Mouse (Mus musculus): ENCODE data around the gene Gm28035. TPM values are rescaled to one million over a fixed set of nuclear protein-coding genes. Genes with fewer than 3 reads are reported as not detected.

The Gm28035 gene
- polyA plus RNA-seq, 1 experiment, result 1.5 TPM

- TF ChIP-seq CTCF (IDR thresholded peaks at IDR 0.05; ENCODE audit: low read depth, low read length) (no peak), EP300 (IDR thresholded peaks at IDR 0.05; ENCODE audit: insufficient read depth, low read depth, low read length) (no peak), POLR2A (IDR thresholded peaks at IDR 0.05; ENCODE audit: insufficient read depth, low read length) (no peak)
- no peaks in the 10 kb centered on the region for H3K4me1 ChIP-seq (ENCODE audit: control insufficient read depth, insufficient read depth, low read length)
These were observed 28.2 kb upstream of the Gm28035 start for GRCm38 (mm10) chr2:30212169-30212545.

DNA sequence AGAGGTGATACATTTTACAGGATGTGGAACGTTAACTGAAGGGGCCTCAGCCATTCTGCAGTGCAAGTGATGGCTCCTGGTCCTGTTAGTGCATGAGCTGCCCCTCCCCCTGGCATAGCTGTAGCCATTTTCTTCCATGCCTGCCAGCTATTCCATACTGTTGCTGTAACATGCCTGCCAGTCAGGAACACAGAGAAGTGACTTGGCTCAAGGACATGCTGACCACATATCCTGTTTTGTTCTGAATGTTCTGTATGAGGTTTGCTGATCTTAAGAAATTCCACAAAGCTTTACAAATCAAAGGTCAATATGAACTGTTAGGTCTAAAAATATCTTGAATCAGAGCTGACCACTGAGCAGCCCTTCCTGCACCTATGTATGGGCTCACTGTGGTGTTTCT is 27.4 kb upstream of the Gm28035 start:
- H3K36me3 ChIP-seq (ENCODE audit: control insufficient read depth, insufficient read depth, low read length, poor library complexity, severe bottlenecking), result no peaks in the 10 kb centered on the region
- no peaks in the 10 kb centered on the region for H3K27me3 ChIP-seq (ENCODE audit: control insufficient read depth, insufficient read depth, low read length, poor library complexity, severe bottlenecking)
- peaks cover 14% of the 10 kb centered on the region for H3K9me3 ChIP-seq (replicated peaks; ENCODE audit: control insufficient read depth, insufficient read depth, low read length, poor library complexity, severe bottlenecking)
- no peak overlapping the region for H3K9ac ChIP-seq (ENCODE audit: low read depth, poor library complexity, severe bottlenecking)
- TF ChIP-seq EP300 (IDR thresholded peaks at IDR 0.05; ENCODE audit: insufficient read depth, low read depth, low read length) (no peak), POLR2A (IDR thresholded peaks at IDR 0.05; ENCODE audit: insufficient read depth, low read length) (no peak), CTCF (IDR thresholded peaks at IDR 0.05; ENCODE audit: low read depth, low read length) (no peak)
- no peaks in the 10 kb centered on the region for H3K4me1 ChIP-seq (ENCODE audit: control insufficient read depth, insufficient read depth, low read length)
- no peak overlapping the region for H3K27ac ChIP-seq (ENCODE audit: insufficient read depth, low read length)
- no peak overlapping the region for H3K4me3 ChIP-seq (ENCODE audit: low read depth, low read length)

More at GRCm38 (mm10) chr2:30212169-30212545, 28.2 kb upstream of the Gm28035 start:
- Histone ChIP-seq H3K4me3 (ENCODE audit: low read depth, low read length) (no peak overlapping the region), H3K27me3 (ENCODE audit: control insufficient read depth, insufficient read depth, low read length, poor library complexity, severe bottlenecking) (no peaks in the 10 kb centered on the region), H3K9ac (ENCODE audit: low read depth, poor library complexity, severe bottlenecking) (no peak overlapping the region), H3K27ac (ENCODE audit: insufficient read depth, low read length) (no peak overlapping the region), H3K36me3 (ENCODE audit: control insufficient read depth, insufficient read depth, low read length, poor library complexity, severe bottlenecking) (no peaks in the 10 kb centered on the region), H3K9me3 (replicated peaks; ENCODE audit: control insufficient read depth, insufficient read depth, low read length, poor library complexity, severe bottlenecking) (peaks cover 7% of the 10 kb centered on the region; the same call in 1 of the 2 replicates)

GRCm38 (mm10) chr2:30214745-30215144 is 25.6 kb upstream of the Gm28035 start:
- H3K4me1 ChIP-seq (ENCODE audit: control insufficient read depth, insufficient read depth, low read length), result no peaks in the 10 kb centered on the region
- H3K9ac ChIP-seq (ENCODE audit: low read depth, poor library complexity, severe bottlenecking), result no peak overlapping the region
- TF ChIP-seq POLR2A (IDR thresholded peaks at IDR 0.05; ENCODE audit: insufficient read depth, low read length) (no peak), EP300 (IDR thresholded peaks at IDR 0.05; ENCODE audit: insufficient read depth, low read depth, low read length) (no peak), CTCF (IDR thresholded peaks at IDR 0.05; ENCODE audit: low read depth, low read length) (no peak)
- no peak overlapping the region for H3K4me3 ChIP-seq (ENCODE audit: low read depth, low read length)
- H3K9me3 ChIP-seq (replicated peaks; ENCODE audit: control insufficient read depth, insufficient read depth, low read length, poor library complexity, severe bottlenecking), result peaks cover 19% of the 10 kb centered on the region
- H3K27ac ChIP-seq (ENCODE audit: insufficient read depth, low read length), result no peak overlapping the region
- H3K27me3 ChIP-seq (ENCODE audit: control insufficient read depth, insufficient read depth, low read length, poor library complexity, severe bottlenecking), result no peaks in the 10 kb centered on the region
- no peaks in the 10 kb centered on the region for H3K36me3 ChIP-seq (ENCODE audit: control insufficient read depth, insufficient read depth, low read length, poor library complexity, severe bottlenecking)

DNA sequence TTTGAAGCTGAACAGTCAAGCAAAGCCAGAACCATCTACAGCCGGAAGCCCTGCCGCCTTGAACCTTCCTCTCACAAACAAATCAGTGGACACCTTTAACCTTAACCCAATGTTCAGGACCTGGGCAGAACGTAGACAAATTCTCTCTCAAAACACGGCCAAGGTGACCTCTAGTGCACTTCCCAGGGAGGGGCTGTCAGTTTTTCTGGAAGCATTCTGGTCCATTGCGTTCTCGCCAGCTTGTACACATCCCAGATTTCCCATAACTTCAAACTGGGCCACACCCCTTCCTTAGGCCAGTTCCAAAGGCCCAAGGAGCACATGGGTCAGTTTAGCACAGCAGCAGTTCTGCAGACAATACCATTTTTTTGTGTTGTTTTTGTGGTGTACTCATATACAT is 24.9 kb upstream of the Gm28035 start:
- Histone ChIP-seq H3K4me3 (ENCODE audit: low read depth, low read length) (no peak overlapping the region), H3K27me3 (ENCODE audit: control insufficient read depth, insufficient read depth, low read length, poor library complexity, severe bottlenecking) (no peaks in the 10 kb centered on the region), H3K27ac (ENCODE audit: insufficient read depth, low read length) (no peak overlapping the region), H3K9me3 (replicated peaks; ENCODE audit: control insufficient read depth, insufficient read depth, low read length, poor library complexity, severe bottlenecking) (peaks cover 19% of the 10 kb centered on the region), H3K4me1 (ENCODE audit: control insufficient read depth, insufficient read depth, low read length) (no peaks in the 10 kb centered on the region), H3K9ac (ENCODE audit: low read depth, poor library complexity, severe bottlenecking) (no peak overlapping the region), H3K36me3 (ENCODE audit: control insufficient read depth, insufficient read depth, low read length, poor library complexity, severe bottlenecking) (no peaks in the 10 kb centered on the region)
- no peak for TF ChIP-seq CTCF (IDR thresholded peaks at IDR 0.05; ENCODE audit: low read depth, low read length)
- TF ChIP-seq POLR2A (IDR thresholded peaks at IDR 0.05; ENCODE audit: insufficient read depth, low read length), result no peak
- TF ChIP-seq EP300 (IDR thresholded peaks at IDR 0.05; ENCODE audit: insufficient read depth, low read depth, low read length), result no peak

GRCm38 (mm10) chr2:30216293-30216692 is 24.1 kb upstream of the Gm28035 start:
- Histone ChIP-seq H3K4me1 (ENCODE audit: control insufficient read depth, insufficient read depth, low read length) (no peaks in the 10 kb centered on the region), H3K4me3 (ENCODE audit: low read depth, low read length) (no peak overlapping the region), H3K9ac (ENCODE audit: low read depth, poor library complexity, severe bottlenecking) (no peak overlapping the region), H3K9me3 (replicated peaks; ENCODE audit: control insufficient read depth, insufficient read depth, low read length, poor library complexity, severe bottlenecking) (peaks cover 19% of the 10 kb centered on the region), H3K36me3 (ENCODE audit: control insufficient read depth, insufficient read depth, low read length, poor library complexity, severe bottlenecking) (no peaks in the 10 kb centered on the region), H3K27ac (ENCODE audit: insufficient read depth, low read length) (no peak overlapping the region), H3K27me3 (ENCODE audit: control insufficient read depth, insufficient read depth, low read length, poor library complexity, severe bottlenecking) (no peaks in the 10 kb centered on the region)
- TF ChIP-seq POLR2A (IDR thresholded peaks at IDR 0.05; ENCODE audit: insufficient read depth, low read length) (no peak), EP300 (IDR thresholded peaks at IDR 0.05; ENCODE audit: insufficient read depth, low read depth, low read length) (no peak), CTCF (IDR thresholded peaks at IDR 0.05; ENCODE audit: low read depth, low read length) (no peak)

DNA sequence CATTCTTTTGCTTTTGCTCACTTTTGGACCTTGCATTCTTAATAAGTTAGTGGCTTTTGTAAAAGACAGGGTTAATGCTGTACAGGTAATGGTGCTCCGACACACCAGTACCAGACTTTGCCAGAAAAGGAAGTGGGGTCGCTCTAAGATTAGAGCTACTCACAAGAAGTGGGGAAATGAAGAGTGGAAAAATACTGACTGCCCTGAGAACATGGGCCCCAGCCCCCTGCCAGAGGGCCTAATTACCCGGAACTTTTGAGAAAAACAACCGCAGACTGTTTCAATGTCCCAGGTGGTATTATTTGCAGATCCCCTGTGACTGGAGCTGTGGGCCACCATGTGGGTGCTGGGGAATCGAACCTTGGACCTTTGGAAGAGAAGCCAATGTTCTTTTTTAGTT is 4.8 kb upstream of the Gm28035 start:
- H3K9me3 ChIP-seq (replicated peaks; ENCODE audit: control insufficient read depth, insufficient read depth, low read length, poor library complexity, severe bottlenecking), result peaks cover 11% of the 10 kb centered on the region
- TF ChIP-seq EP300 (IDR thresholded peaks at IDR 0.05; ENCODE audit: insufficient read depth, low read depth, low read length) (no peak), CTCF (IDR thresholded peaks at IDR 0.05; ENCODE audit: low read depth, low read length) (no peak), POLR2A (IDR thresholded peaks at IDR 0.05; ENCODE audit: insufficient read depth, low read length) (no peak)
- no peaks in the 10 kb centered on the region for H3K4me1 ChIP-seq (ENCODE audit: control insufficient read depth, insufficient read depth, low read length)
- no peaks in the 10 kb centered on the region for H3K36me3 ChIP-seq (ENCODE audit: control insufficient read depth, insufficient read depth, low read length, poor library complexity, severe bottlenecking)
- H3K27ac ChIP-seq (ENCODE audit: insufficient read depth, low read length), result no peak overlapping the region
- H3K4me3 ChIP-seq (ENCODE audit: low read depth, low read length), result no peak overlapping the region
- no peak overlapping the region for H3K9ac ChIP-seq (ENCODE audit: low read depth, poor library complexity, severe bottlenecking)
- no peaks in the 10 kb centered on the region for H3K27me3 ChIP-seq (ENCODE audit: control insufficient read depth, insufficient read depth, low read length, poor library complexity, severe bottlenecking)
